Mouse (Mus musculus): ENCODE results near the gene Galnt15.

Galnt15 gene

GRCm38 (mm10) chr14:32028681-32029091 lies at the start of gene Galnt15:
Gene Galnt15 (plus strand): TSS chr14:32028989.
- peak; percentile 55 to 74 for DNase-seq (ENCODE audit: inconsistent age in 2 of 2, low spot score in 1 of 2)

- no peak for DNase-seq (ENCODE audit: inconsistent age in 2 of 2, low spot score in 1 of 2)
These were observed 34.8 kb upstream of the Galnt15 start for GRCm38 (mm10) chr14:31994021-31994420.

GRCm38 (mm10) chr14:32000941-32001340 lies 27.8 kb upstream of the Galnt15 start:
- DNase-seq (ENCODE audit: inconsistent age in 2 of 2, low spot score in 1 of 2), result no peak

- DNase-seq (ENCODE audit: inconsistent age in 2 of 2, low spot score in 1 of 2), result no peak
These were observed 26.1 kb upstream of the Galnt15 start for GRCm38 (mm10) chr14:32002502-32003338.

- peak in 1 of 2 experiments; percentile 80 for DNase-seq (ENCODE audit: inconsistent age in 2 of 2, low spot score in 1 of 2)
These were observed 24.7 kb upstream of the Galnt15 start for GRCm38 (mm10) chr14:32003904-32004596.

- peak; percentile 41 to 78 for DNase-seq (ENCODE audit: inconsistent age in 2 of 2, low spot score in 1 of 2)
These were observed 23.0 kb upstream of the Galnt15 start for GRCm38 (mm10) chr14:32005673-32006261.

GRCm38 (mm10) chr14:32007654-32008335 lies 21.0 kb upstream of the Galnt15 start:
- peak in 1 of 2 experiments; percentile 58 for DNase-seq (ENCODE audit: inconsistent age in 2 of 2, low spot score in 1 of 2)

- peak in 1 of 2 experiments; percentile 66 for DNase-seq (ENCODE audit: inconsistent age in 2 of 2, low spot score in 1 of 2)
These were observed 19.1 kb upstream of the Galnt15 start for GRCm38 (mm10) chr14:32009715-32010114.

GRCm38 (mm10) chr14:32011547-32012304 lies 17.1 kb upstream of the Galnt15 start:
- DNase-seq (ENCODE audit: inconsistent age in 2 of 2, low spot score in 1 of 2), result no peak

- DNase-seq (ENCODE audit: inconsistent age in 2 of 2, low spot score in 1 of 2), result peak; percentile 65 to 91
These were observed 13.5 kb upstream of the Galnt15 start for GRCm38 (mm10) chr14:32015131-32015770.

- no peak for DNase-seq (ENCODE audit: inconsistent age in 2 of 2, low spot score in 1 of 2)
These were observed 12.3 kb upstream of the Galnt15 start for GRCm38 (mm10) chr14:32016466-32016865.

- DNase-seq (ENCODE audit: inconsistent age in 2 of 2, low spot score in 1 of 2), result peak; percentile 47 to 78
These were observed 11.9 kb upstream of the Galnt15 start for GRCm38 (mm10) chr14:32016921-32017320.

- no peak for DNase-seq (ENCODE audit: inconsistent age in 2 of 2, low spot score in 1 of 2)
These were observed 11.3 kb upstream of the Galnt15 start for GRCm38 (mm10) chr14:32017448-32017847.

- no peak for DNase-seq (ENCODE audit: inconsistent age in 2 of 2, low spot score in 1 of 2)
These were observed 9.7 kb upstream of the Galnt15 start for GRCm38 (mm10) chr14:32019091-32019490.

- no peak for DNase-seq (ENCODE audit: inconsistent age in 2 of 2, low spot score in 1 of 2)
These were observed 6.8 kb upstream of the Galnt15 start for GRCm38 (mm10) chr14:32021967-32022366.

- DNase-seq (ENCODE audit: inconsistent age in 2 of 2, low spot score in 1 of 2), result no peak
These were observed 6.3 kb upstream of the Galnt15 start for GRCm38 (mm10) chr14:32022450-32022849.

GRCm38 (mm10) chr14:32023891-32024290 lies 4.9 kb upstream of the Galnt15 start:
- no peak for DNase-seq (ENCODE audit: inconsistent age in 2 of 2, low spot score in 1 of 2)

GRCm38 (mm10) chr14:32027218-32027617 lies 1.6 kb upstream of the Galnt15 start:
- DNase-seq (ENCODE audit: inconsistent age in 2 of 2, low spot score in 1 of 2), result no peak

- DNase-seq (ENCODE audit: inconsistent age in 2 of 2, low spot score in 1 of 2), result peak in 1 of 2 experiments; percentile 59
These were observed 713 bp downstream of the Galnt15 start for GRCm38 (mm10) chr14:32029411-32029992.
